Mouse (Mus musculus): ENCODE data around the gene Car1.

DNA sequence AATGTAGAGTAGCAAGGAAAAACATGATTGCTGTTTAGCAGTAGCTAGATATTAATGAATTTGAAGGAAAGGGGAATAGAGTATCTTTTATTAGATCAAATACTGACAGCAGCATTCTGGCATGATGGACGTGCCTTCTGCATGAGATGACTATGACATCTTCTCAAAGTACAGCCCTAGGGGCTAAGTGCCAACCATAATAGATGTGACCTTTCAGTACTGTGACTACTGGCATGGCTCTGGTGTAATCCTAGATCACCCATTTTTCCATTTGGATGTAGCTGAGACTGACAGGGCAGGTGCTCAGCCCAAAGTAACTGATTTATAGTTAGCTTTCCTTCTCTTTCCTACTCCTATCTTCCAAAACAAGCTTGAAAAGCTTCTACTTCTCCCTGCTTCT, 20.6 kb downstream of the Car1 start:
- TF ChIP-seq CTCF (IDR thresholded peaks at IDR 0.05; ENCODE audit: extremely low read depth, insufficient read depth, insufficient read length, insufficient replicate concordance): no peak
- TF ChIP-seq POLR2A (IDR thresholded peaks at IDR 0.05; ENCODE audit: low read depth, low read length): no peak

All from spleen, adult 2 months (tissue).